Mouse (Mus musculus) embryonic facial prominence, embryonic 11.5 days (tissue): Measurements from ENCODE around the gene Sos2. TPM values are rescaled to one million over a fixed set of nuclear protein-coding genes. Genes with fewer than 3 reads are reported as not detected.
A peak's percentile ranks its signal among the peaks of the same experiment; 100 is the strongest.
"Not testable (repeated sequence)": the region's sequence is repeated elsewhere in the genome, so short reads cannot be mapped to it uniquely, and the experiment has no call there.

ENCODE experiments used
- ATAC-seq: fragments of 200-750 bp; cut with Nextera tagmentation; replicated peaks from 2 replicates; pipeline ENCODE4 v1.8.0; 2017; ENCODE audit warnings: low read depth; ENCODE audit not compliant: insufficient number of reproducible peaks, low FRiP score, low TSS enrichment
- DNase-seq: peaks from one replicate; pipeline ENCODE4 v3.0.0-alpha.2; 2015; ENCODE audit warnings: low spot score
- H3K27ac ChIP-seq: fragments of 300-500 bp; sonication (generic); replicated peaks from 2 replicates; pipeline ENCODE4 v1.5.1; 2014; ENCODE audit warnings: mild to moderate bottlenecking, low read depth, low read length, control low read depth
- H3K27me3 ChIP-seq: fragments of 300-500 bp; sonication (generic); 2 replicates; pipeline ENCODE4 v1.6.1; 2014; ENCODE audit warnings: mild to moderate bottlenecking, low read length, moderate library complexity, mixed read lengths; ENCODE audit not compliant: control insufficient read depth, insufficient read depth
- H3K36me3 ChIP-seq: fragments of 300-500 bp; sonication (generic); replicated peaks from 2 replicates; pipeline ENCODE4 v1.6.1; 2014; ENCODE audit warnings: low read depth, mild to moderate bottlenecking, low read length, moderate library complexity, mixed read lengths; ENCODE audit not compliant: control insufficient read depth, insufficient read depth
- H3K4me1 ChIP-seq: fragments of 300-500 bp; sonication (generic); 2 replicates; pipeline ENCODE4 v1.6.1; 2014; ENCODE audit warnings: low read length, mixed read lengths; ENCODE audit not compliant: control insufficient read depth, insufficient read depth
- H3K4me2 ChIP-seq: fragments of 300-500 bp; sonication (generic); 2 replicates; pipeline ENCODE4 v1.6.1; 2014; ENCODE audit warnings: low read depth, mild to moderate bottlenecking, control low read depth, low read length, moderate library complexity
- H3K4me3 ChIP-seq: fragments of 300-500 bp; sonication (generic); 2 replicates; pipeline ENCODE4 v1.5.1; 2014; ENCODE audit warnings: low read depth, low read length, control low read depth
- H3K9ac ChIP-seq: fragments of 300-500 bp; sonication (generic); replicated peaks from 2 replicates; pipeline ENCODE4 v1.6.1; 2014; ENCODE audit warnings: mild to moderate bottlenecking, control low read depth, low read length
- H3K9me3 ChIP-seq: fragments of 300-500 bp; sonication (generic); replicated peaks from 2 replicates; pipeline ENCODE4 v1.6.1; 2016; ENCODE audit warnings: mild to moderate bottlenecking, low read length, inconsistent platforms, mixed read lengths; ENCODE audit not compliant: control insufficient read depth
- WGBS: fragments of 180-500 bp; shearing (Covaris S2); extraction: QIAGEN DNeasy Blood & Tissue Kit; methylation state at CpG from one replicate; pipeline ENCODE4 v1.1.7; 2014; 5-methylcytosine and 5-hydroxymethylcytosine counted together
- polyA plus RNA-seq: library from polyadenylated mRNA; unstranded; fragments of >200 nt; fragmentation: Nextera tagmentation; extraction: Ambion mirVana; gene quantifications from 2 replicates; pipeline ENCODE4 v1.2.1, GENCODE M21; 2014

Sos2 gene
- polyA plus RNA-seq, 1 experiment from 2014 or later, result 13.1 TPM

GRCm38 (mm10) chr12:69661658-69662057 is 20.0 kb downstream of the Sos2 start:
- no peaks in the 10 kb centered on the region for H3K36me3 ChIP-seq
- H3K27ac ChIP-seq, result no peak overlapping the region
- no peaks in the 10 kb centered on the region for H3K4me1 ChIP-seq
- no peak overlapping the region for H3K4me3 ChIP-seq
- no peaks in the 10 kb centered on the region for H3K27me3 ChIP-seq
- DNase-seq (no peak), ATAC-seq (no peak)
- H3K4me2 ChIP-seq, result no peak overlapping the region
- H3K9ac ChIP-seq, result no peak overlapping the region
- no peaks in the 10 kb centered on the region for H3K9me3 ChIP-seq
- 95% methylated on average over 5 of the region's 5 CpGs for WGBS

GRCm38 (mm10) chr12:69653973-69654372 is 27.7 kb downstream of the Sos2 start:
- ATAC-seq, result peak; percentile 89
- DNase-seq, H3K4me3 ChIP-seq, H3K9ac ChIP-seq, H3K4me1 ChIP-seq, H3K9me3 ChIP-seq, H3K4me2 ChIP-seq, H3K27me3 ChIP-seq, H3K27ac ChIP-seq, H3K36me3 ChIP-seq: not testable (repeated sequence)

GRCm38 (mm10) chr12:69649511-69649910 is 32.1 kb downstream of the Sos2 start:
- no peaks in the 10 kb centered on the region for H3K27me3 ChIP-seq
- H3K9me3 ChIP-seq, result no peaks in the 10 kb centered on the region
- no peak for ATAC-seq
- H3K36me3 ChIP-seq, result peaks cover 2% of the 10 kb centered on the region
- no peak overlapping the region for H3K4me2 ChIP-seq
- no peak overlapping the region for H3K9ac ChIP-seq
- 92% methylated on average over 8 of the region's 8 CpGs for WGBS
- H3K27ac ChIP-seq, result no peak overlapping the region
- no peak for DNase-seq
- no peaks in the 10 kb centered on the region for H3K4me1 ChIP-seq
- no peak overlapping the region for H3K4me3 ChIP-seq

GRCm38 (mm10) chr12:69645821-69646616 is 35.6 kb downstream of the Sos2 start:
- DNase-seq (no peak), ATAC-seq (no peak)
- Histone ChIP-seq H3K4me1 (no peaks in the 10 kb centered on the region), H3K36me3 (peaks cover 2% of the 10 kb centered on the region), H3K9me3 (no peaks in the 10 kb centered on the region), H3K9ac (no peak overlapping the region), H3K4me2 (no peak overlapping the region), H3K27ac (no peak overlapping the region), H3K27me3 (no peaks in the 10 kb centered on the region), H3K4me3 (no peak overlapping the region)
- 83% methylated on average over 8 of the region's 8 CpGs for WGBS

GRCm38 (mm10) chr12:69644877-69645276 is 36.8 kb downstream of the Sos2 start:
- ATAC-seq (no peak), DNase-seq (no peak)
- Histone ChIP-seq H3K27me3 (no peaks in the 10 kb centered on the region), H3K4me3 (no peak overlapping the region), H3K4me1 (no peaks in the 10 kb centered on the region), H3K9ac (no peak overlapping the region), H3K36me3 (peaks cover 2% of the 10 kb centered on the region), H3K4me2 (no peak overlapping the region), H3K27ac (no peak overlapping the region), H3K9me3 (no peaks in the 10 kb centered on the region)
- 92% methylated on average over 3 of the region's 3 CpGs for WGBS

GRCm38 (mm10) chr12:69642877-69643276 is 38.8 kb downstream of the Sos2 start:
- WGBS, result 86% methylated on average over 5 of the region's 5 CpGs
- Histone ChIP-seq H3K4me2 (no peak overlapping the region), H3K36me3 (peaks cover 2% of the 10 kb centered on the region), H3K4me3 (no peak overlapping the region), H3K9me3 (no peaks in the 10 kb centered on the region), H3K4me1 (no peaks in the 10 kb centered on the region), H3K9ac (no peak overlapping the region), H3K27me3 (no peaks in the 10 kb centered on the region), H3K27ac (no peak overlapping the region)
- ATAC-seq, result no peak
- DNase-seq, result no peak

GRCm38 (mm10) chr12:69634761-69635160 is 46.9 kb downstream of the Sos2 start:
- Histone ChIP-seq H3K9me3 (no peaks in the 10 kb centered on the region), H3K27ac (no peak overlapping the region), H3K36me3 (no peaks in the 10 kb centered on the region), H3K27me3 (no peaks in the 10 kb centered on the region), H3K4me2 (no peak overlapping the region), H3K9ac (no peak overlapping the region), H3K4me3 (no peak overlapping the region), H3K4me1 (no peaks in the 10 kb centered on the region)
- 88% methylated on average over 3 of the region's 3 CpGs for WGBS
- DNase-seq, result peak; percentile 36
- no peak for ATAC-seq

GRCm38 (mm10) chr12:69618590-69618989 is 63.1 kb downstream of the Sos2 start:
- H3K27me3 ChIP-seq, ATAC-seq, H3K36me3 ChIP-seq, DNase-seq, H3K4me3 ChIP-seq, H3K9ac ChIP-seq, H3K4me2 ChIP-seq, H3K9me3 ChIP-seq, H3K4me1 ChIP-seq, H3K27ac ChIP-seq: not testable (repeated sequence)
- WGBS, result 91% methylated on average over 5 of the region's 5 CpGs
